Mouse (Mus musculus) thymus, adult 2 months (tissue): ENCODE results near the gene Osbpl9. TPM values are rescaled to one million over a fixed set of nuclear protein-coding genes. Genes with fewer than 3 reads are reported as not detected.

ENCODE experiments used
- DNase-seq: peaks from one replicate; pipeline ENCODE4 v3.0.0; 2021
- H3K27ac ChIP-seq: fragments of 200-500 bp; 2 replicates; pipeline ENCODE4 v1.5.1; 2012; ENCODE audit warnings: low read length, control low read depth; ENCODE audit not compliant: control insufficient read depth, insufficient read depth
- H3K27me3 ChIP-seq: fragments of 200-500 bp; 2 replicates; pipeline ENCODE4 v1.6.1; 2012; ENCODE audit warnings: mild to moderate bottlenecking, low read length, moderate library complexity, mixed read lengths; ENCODE audit not compliant: control insufficient read depth, insufficient read depth
- H3K36me3 ChIP-seq: fragments of 200-500 bp; 2 replicates; pipeline ENCODE4 v1.6.1; 2012; ENCODE audit warnings: mild to moderate bottlenecking, low read length, moderate library complexity; ENCODE audit not compliant: control insufficient read depth, insufficient read depth
- H3K4me1 ChIP-seq: fragments of 200-500 bp; replicated peaks from 2 replicates; pipeline ENCODE4 v1.6.1; 2012; ENCODE audit warnings: low read length; ENCODE audit not compliant: control insufficient read depth, insufficient read depth
- H3K4me3 ChIP-seq: fragments of 200-500 bp; 2 replicates; pipeline ENCODE4 v1.5.1; 2012; ENCODE audit warnings: mild to moderate bottlenecking, low read length, control low read depth, moderate library complexity; ENCODE audit not compliant: control insufficient read depth, insufficient read depth
- CTCF ChIP-seq: fragments of 200-500 bp; IDR thresholded peaks from 2 replicates; pipeline ENCODE4 v1.5.1; 2012; ENCODE audit warnings: mild to moderate bottlenecking, control low read depth, low read length, moderate library complexity, borderline replicate concordance; ENCODE audit not compliant: control insufficient read depth, poor library complexity, insufficient read depth; ENCODE audit errors: extremely low read depth
- POLR2A ChIP-seq: fragments of 200-500 bp; IDR thresholded peaks from 2 replicates; pipeline ENCODE4 v1.6.1; 2012; ENCODE audit warnings: mild to moderate bottlenecking, low read length, control low read depth, moderate library complexity; ENCODE audit not compliant: control insufficient read depth, poor library complexity, insufficient read depth; ENCODE audit errors: extremely low read depth
- WGBS: fragments of 180-500 bp; shearing (Covaris S2); methylation state at CpG from one replicate; pipeline ENCODE4 v1.1.7; 2018; 5-methylcytosine and 5-hydroxymethylcytosine counted together
- polyA plus RNA-seq: library from polyadenylated mRNA; depleted of rRNA; stranded (reverse); fragments of >200 nt; gene quantifications from 2 replicates; pipeline ENCODE4 v1.2.3, GENCODE M21; 2012

The Osbpl9 gene
- polyA plus RNA-seq, 1 experiment = 93.2 TPM

- H3K27me3 ChIP-seq = no peaks in the 10 kb centered on the region
- WGBS = 19% methylated on average over 5 of the region's 5 CpGs
- no peak overlapping the region for H3K27ac ChIP-seq
- H3K4me3 ChIP-seq = no peak overlapping the region
- peak; percentile 15 for DNase-seq
- H3K4me1 ChIP-seq = peaks cover 8% of the 10 kb centered on the region
- peaks cover 13% of the 10 kb centered on the region for H3K36me3 ChIP-seq
- TF ChIP-seq POLR2A = no peak
- no peak for TF ChIP-seq CTCF
Observed at GRCm38 (mm10) chr4:109102574-109102973, 99.5 kb downstream of the Osbpl9 start.

GRCm38 (mm10) chr4:109098861-109099260, 103.2 kb downstream of the Osbpl9 start:
- 97% methylated on average over 3 of the region's 3 CpGs for WGBS

DNA sequence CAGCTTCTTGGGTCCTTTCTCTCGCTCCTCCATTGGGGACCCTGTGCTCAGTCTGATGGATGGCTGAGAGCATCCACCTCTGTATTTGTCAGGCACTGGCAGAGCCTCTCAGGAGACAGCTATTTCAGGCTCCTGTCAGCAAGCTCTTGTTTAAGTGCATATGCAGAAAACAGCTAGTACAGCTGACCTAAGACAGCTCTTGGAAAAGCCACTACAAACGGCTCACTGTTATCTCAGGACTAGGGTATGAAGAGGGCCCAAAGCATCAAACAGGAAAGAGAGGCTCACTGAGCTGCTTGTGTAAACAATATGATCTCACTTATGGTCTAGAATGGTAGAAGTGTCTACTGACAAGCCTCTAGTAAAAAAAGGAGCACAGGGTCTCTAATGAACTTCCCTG, 107.8 kb downstream of the Osbpl9 start:
- no peaks in the 10 kb centered on the region for H3K4me1 ChIP-seq
- H3K4me3 ChIP-seq = no peak overlapping the region
- 84% methylated on average over 2 of the region's 2 CpGs for WGBS
- no peak for DNase-seq
- H3K36me3 ChIP-seq = no peaks in the 10 kb centered on the region; the same call in 1 of the 2 replicates
- no peak for TF ChIP-seq CTCF
- TF ChIP-seq POLR2A = no peak
- no peaks in the 10 kb centered on the region for H3K27me3 ChIP-seq
- H3K27ac ChIP-seq = no peak overlapping the region

More at GRCm38 (mm10) chr4:109098861-109099260, 103.2 kb downstream of the Osbpl9 start:
- Histone ChIP-seq H3K4me1 (peaks cover 5% of the 10 kb centered on the region), H3K4me3 (no peak overlapping the region), H3K36me3 (peaks cover 13% of the 10 kb centered on the region), H3K27me3 (no peaks in the 10 kb centered on the region), H3K27ac (no peak overlapping the region)
- DNase-seq = no peak
- TF ChIP-seq CTCF (no peak), POLR2A (no peak)

DNA sequence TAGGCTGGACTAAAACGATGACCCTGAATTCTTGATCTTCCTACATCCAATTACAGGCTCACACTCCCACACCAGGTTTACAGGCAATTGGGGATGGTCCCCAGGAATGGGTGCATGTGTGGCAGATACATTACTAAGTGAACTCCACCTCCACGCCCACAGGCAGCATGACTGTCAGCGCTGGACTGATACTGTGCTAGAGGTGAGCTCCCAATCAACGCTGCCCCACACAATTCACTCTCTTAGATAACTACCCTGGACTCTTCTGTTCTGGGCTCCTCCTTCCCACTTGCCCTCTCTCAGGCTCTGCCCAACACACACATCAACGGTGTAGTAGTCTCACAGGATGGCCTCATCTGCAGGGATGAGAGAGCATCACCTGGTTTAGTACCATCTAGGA, 109.7 kb downstream of the Osbpl9 start:
- no peaks in the 10 kb centered on the region for H3K27me3 ChIP-seq
- DNase-seq = no peak
- H3K36me3 ChIP-seq = no peaks in the 10 kb centered on the region; the same call in 1 of the 2 replicates
- no peak overlapping the region for H3K27ac ChIP-seq
- no peaks in the 10 kb centered on the region for H3K4me1 ChIP-seq
- no peak overlapping the region for H3K4me3 ChIP-seq
- WGBS = 95% methylated on average over 5 of the region's 5 CpGs
- TF ChIP-seq CTCF = no peak
- TF ChIP-seq POLR2A = no peak

DNA sequence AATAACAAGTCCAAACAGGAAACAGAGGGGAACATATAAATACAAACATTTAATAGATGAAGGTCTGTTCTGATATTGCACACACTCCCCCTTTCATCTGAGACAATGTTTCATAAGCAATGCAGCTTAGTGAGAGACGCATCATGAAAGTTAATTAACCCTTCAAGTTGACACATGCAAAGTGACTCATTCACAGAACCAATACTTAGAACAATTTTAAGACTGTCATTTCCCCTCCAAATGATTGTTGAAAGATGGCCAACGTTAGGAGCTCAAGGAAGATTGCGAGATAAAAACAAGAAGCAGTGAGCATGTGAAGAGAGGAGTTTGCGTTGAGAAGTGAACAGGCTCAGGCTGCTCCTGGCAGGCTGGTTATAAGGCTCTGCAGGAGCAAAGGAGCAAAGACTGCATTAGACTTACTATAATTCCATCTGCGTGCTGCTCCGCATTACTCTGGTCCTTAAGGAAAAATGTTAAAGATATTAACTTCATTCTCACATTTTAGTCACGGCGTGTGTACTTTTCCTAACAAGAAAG, 110.8 kb downstream of the Osbpl9 start:
- DNase-seq = no peak
- H3K4me3 ChIP-seq = no peak overlapping the region
- H3K36me3 ChIP-seq = no peaks in the 10 kb centered on the region
- no peaks in the 10 kb centered on the region for H3K27me3 ChIP-seq
- H3K27ac ChIP-seq = no peak overlapping the region
- TF ChIP-seq CTCF = no peak
- WGBS = 92% methylated on average over 8 of the region's 8 CpGs
- no peaks in the 10 kb centered on the region for H3K4me1 ChIP-seq

DNA sequence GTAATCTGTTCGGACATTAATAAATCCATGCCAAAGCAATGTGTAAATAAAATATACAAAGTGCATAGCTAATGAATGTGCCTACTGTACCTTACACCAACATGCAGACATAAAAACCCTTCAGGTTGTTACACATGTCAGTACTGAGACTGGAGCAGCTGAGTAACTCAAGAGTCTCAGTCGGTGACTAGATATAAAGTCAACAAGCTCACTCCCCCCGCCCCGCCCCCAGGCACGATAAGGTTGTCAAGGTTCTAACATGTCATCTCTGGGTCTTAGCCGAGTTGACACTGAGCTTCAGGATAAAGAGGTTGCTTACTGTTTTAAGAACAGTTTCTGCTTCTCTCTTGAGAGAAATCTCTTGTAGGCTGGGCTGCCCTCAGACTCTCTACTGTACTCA, 112.1 kb downstream of the Osbpl9 start:
- no peaks in the 10 kb centered on the region for H3K4me1 ChIP-seq
- no peak for DNase-seq
- peaks cover 8% of the 10 kb centered on the region for H3K36me3 ChIP-seq
- TF ChIP-seq POLR2A (no peak), CTCF (no peak)
- no peak overlapping the region for H3K4me3 ChIP-seq
- H3K27ac ChIP-seq = no peak overlapping the region; the same call in 1 of the 2 replicates
- H3K27me3 ChIP-seq = no peaks in the 10 kb centered on the region
- 93% methylated on average over 6 of the region's 6 CpGs for WGBS

- Histone ChIP-seq H3K27me3 (no peaks in the 10 kb centered on the region), H3K36me3 (peaks cover 8% of the 10 kb centered on the region), H3K4me3 (no peak overlapping the region), H3K27ac (no peak overlapping the region), H3K4me1 (no peaks in the 10 kb centered on the region)
- WGBS = 94% methylated on average over 5 of the region's 5 CpGs
- no peak for TF ChIP-seq POLR2A
- no peak for TF ChIP-seq CTCF
- no peak for DNase-seq
Observed at GRCm38 (mm10) chr4:109089171-109089570, 112.9 kb downstream of the Osbpl9 start.
